Mouse (Mus musculus): Measurements from ENCODE around the gene Nfkbid.

The Nfkbid gene

GRCm38 (mm10) chr7:30421175-30421889 lies at the start of gene Nfkbid:
Gene Nfkbid (plus strand): TSS chr7:30421732.
- peak; percentile 63 for DNase-seq (ENCODE audit: extremely low read depth, low read depth)

- DNase-seq (ENCODE audit: extremely low read depth, low read depth): peak; percentile 94
Measured at GRCm38 (mm10) chr7:30373501-30373962, 48.0 kb upstream of the Nfkbid start.

- no peak for DNase-seq (ENCODE audit: extremely low read depth, low read depth)
Measured at GRCm38 (mm10) chr7:30380061-30380460, 41.5 kb upstream of the Nfkbid start.

GRCm38 (mm10) chr7:30384106-30384505 lies 37.4 kb upstream of the Nfkbid start:
- no peak for DNase-seq (ENCODE audit: extremely low read depth, low read depth)

- no peak for DNase-seq (ENCODE audit: extremely low read depth, low read depth)
Measured at GRCm38 (mm10) chr7:30392746-30393520, 28.6 kb upstream of the Nfkbid start.

- DNase-seq (ENCODE audit: extremely low read depth, low read depth): no peak
Measured at GRCm38 (mm10) chr7:30393631-30394030, 27.9 kb upstream of the Nfkbid start.

GRCm38 (mm10) chr7:30394379-30394778 lies 27.2 kb upstream of the Nfkbid start:
- peak; percentile 86 for DNase-seq (ENCODE audit: extremely low read depth, low read depth)

GRCm38 (mm10) chr7:30394871-30395270 lies 26.7 kb upstream of the Nfkbid start:
- peak; percentile 32 for DNase-seq (ENCODE audit: extremely low read depth, low read depth)

- no peak for DNase-seq (ENCODE audit: extremely low read depth, low read depth)
Measured at GRCm38 (mm10) chr7:30399671-30400070, 21.9 kb upstream of the Nfkbid start.

- DNase-seq (ENCODE audit: extremely low read depth, low read depth): no peak
Measured at GRCm38 (mm10) chr7:30402343-30402742, 19.2 kb upstream of the Nfkbid start.

GRCm38 (mm10) chr7:30408639-30409038 lies 12.9 kb upstream of the Nfkbid start:
- no peak for DNase-seq (ENCODE audit: extremely low read depth, low read depth)

- DNase-seq (ENCODE audit: extremely low read depth, low read depth): no peak
Measured at GRCm38 (mm10) chr7:30409789-30410188, 11.7 kb upstream of the Nfkbid start.

GRCm38 (mm10) chr7:30411023-30411422 lies 10.5 kb upstream of the Nfkbid start:
- no peak for DNase-seq (ENCODE audit: extremely low read depth, low read depth)

GRCm38 (mm10) chr7:30412735-30413147 lies 8.8 kb upstream of the Nfkbid start:
- peak; percentile 70 for DNase-seq (ENCODE audit: extremely low read depth, low read depth)

GRCm38 (mm10) chr7:30413596-30413995 lies 7.9 kb upstream of the Nfkbid start, which contains the start of gene Tyrobp:
Gene Tyrobp (plus strand): TSS chr7:30413760.
- no peak for DNase-seq (ENCODE audit: extremely low read depth, low read depth)

- no peak for DNase-seq (ENCODE audit: extremely low read depth, low read depth)
Measured at GRCm38 (mm10) chr7:30417856-30418255, 3.7 kb upstream of the Nfkbid start.

GRCm38 (mm10) chr7:30419561-30420499 lies 1.7 kb upstream of the Nfkbid start, which contains the start of gene Hcst:
Gene Hcst (minus strand): TSS chr7:30419854.
- DNase-seq (ENCODE audit: extremely low read depth, low read depth): peak; percentile 71

GRCm38 (mm10) chr7:30420673-30421072 lies 859 bp upstream of the Nfkbid start:
- no peak for DNase-seq (ENCODE audit: extremely low read depth, low read depth)

- peak; percentile 68 for DNase-seq (ENCODE audit: extremely low read depth, low read depth)
Measured at GRCm38 (mm10) chr7:30421890-30422435, 431 bp downstream of the Nfkbid start.

- DNase-seq (ENCODE audit: extremely low read depth, low read depth): no peak
Measured at GRCm38 (mm10) chr7:30422560-30422959, 1.0 kb downstream of the Nfkbid start.

GRCm38 (mm10) chr7:30423071-30423641 lies 1.6 kb downstream of the Nfkbid start:
- DNase-seq (ENCODE audit: extremely low read depth, low read depth): no peak
